Mouse (Mus musculus) midbrain, embryonic 15.5 days (tissue): ENCODE results near the gene Cpb2. TPM values are rescaled to one million over a fixed set of nuclear protein-coding genes. Genes with fewer than 3 reads are reported as not detected.

Experiments used
- ATAC-seq: fragments of 200-750 bp; cut with Nextera tagmentation; replicated peaks from 2 replicates; pipeline ENCODE4 v1.8.0; 2017; ENCODE audit warnings: moderate TSS enrichment
- H3K27ac ChIP-seq: fragments of 300-500 bp; sonication (generic); 2 replicates; pipeline ENCODE4 v1.5.1; 2015; ENCODE audit warnings: mild to moderate bottlenecking, inconsistent platforms
- H3K27me3 ChIP-seq: fragments of 300-500 bp; sonication (generic); replicated peaks from 2 replicates; pipeline ENCODE4 v1.6.1; 2015; ENCODE audit warnings: inconsistent platforms
- H3K36me3 ChIP-seq: fragments of 300-500 bp; sonication (generic); replicated peaks from 2 replicates; pipeline ENCODE4 v1.6.1; 2015; ENCODE audit warnings: inconsistent platforms
- H3K4me1 ChIP-seq: fragments of 300-500 bp; sonication (generic); 2 replicates; pipeline ENCODE4 v1.6.1; 2015; ENCODE audit warnings: inconsistent platforms
- H3K4me2 ChIP-seq: fragments of 300-500 bp; sonication (generic); 2 replicates; pipeline ENCODE4 v1.6.1; 2015; ENCODE audit warnings: inconsistent platforms, mild to moderate bottlenecking, moderate library complexity
- H3K4me3 ChIP-seq: fragments of 300-500 bp; sonication (generic); 2 replicates; pipeline ENCODE4 v1.5.1; 2015; ENCODE audit warnings: mild to moderate bottlenecking, inconsistent platforms
- H3K9ac ChIP-seq: fragments of 300-500 bp; sonication (generic); 2 replicates; pipeline ENCODE4 v1.6.1; 2015; ENCODE audit warnings: mild to moderate bottlenecking, inconsistent platforms
- H3K9me3 ChIP-seq: fragments of 300-500 bp; sonication (generic); 2 replicates; pipeline ENCODE4 v1.6.1; 2016; ENCODE audit warnings: inconsistent platforms
- WGBS: fragments of 180-500 bp; shearing (Covaris S2); methylation state at CpG from one replicate; pipeline ENCODE4 v1.1.7; 2015; ENCODE audit warnings: mixed read lengths; 5-methylcytosine and 5-hydroxymethylcytosine counted together
- microRNA-seq: library from miRNA; unstranded; fragments of <30 nt; microRNA quantifications from one replicate; pipeline ENCODE4, GENCODE M21; 2016
- polyA plus RNA-seq: library from polyadenylated mRNA; unstranded; fragments of >200 nt; fragmentation: Nextera tagmentation; extraction: Ambion mirVana; gene quantifications from 2 replicates; pipeline ENCODE4 v1.2.1, GENCODE M21; 2015

Cpb2 gene
- polyA plus RNA-seq, 1 experiment from 2014 or later: not detected

DNA sequence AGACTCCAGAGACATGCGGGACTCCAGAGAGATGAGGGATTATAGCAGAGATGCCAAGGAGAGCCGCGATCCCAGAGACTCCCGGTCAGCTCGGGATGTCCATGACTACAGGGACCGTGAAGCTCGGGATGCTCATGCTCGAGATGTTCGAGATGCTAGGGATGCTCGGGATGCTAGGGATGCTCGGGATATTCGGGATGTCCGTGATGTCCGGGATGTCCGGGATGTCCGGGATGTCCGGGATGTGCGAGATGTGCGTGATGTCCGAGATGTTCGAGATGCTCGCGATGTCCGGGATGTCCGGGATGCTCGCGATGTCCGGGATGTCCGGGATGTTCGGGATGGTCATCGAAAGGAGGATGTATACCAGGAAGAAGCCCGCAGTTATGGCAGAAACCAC is 81.3 kb downstream of the Cpb2 start:
- H3K4me3 ChIP-seq: no peak overlapping the region
- H3K9me3 ChIP-seq: no peaks in the 10 kb centered on the region
- H3K4me2 ChIP-seq: no peak overlapping the region
- ATAC-seq: no peak
- H3K27ac ChIP-seq: no peak overlapping the region
- no peaks in the 10 kb centered on the region for H3K4me1 ChIP-seq
- H3K36me3 ChIP-seq: peaks cover 12% of the 10 kb centered on the region
- no peak overlapping the region for H3K9ac ChIP-seq
- no peaks in the 10 kb centered on the region for H3K27me3 ChIP-seq
- WGBS: 97% methylated on average over 32 of the region's 32 CpGs

DNA sequence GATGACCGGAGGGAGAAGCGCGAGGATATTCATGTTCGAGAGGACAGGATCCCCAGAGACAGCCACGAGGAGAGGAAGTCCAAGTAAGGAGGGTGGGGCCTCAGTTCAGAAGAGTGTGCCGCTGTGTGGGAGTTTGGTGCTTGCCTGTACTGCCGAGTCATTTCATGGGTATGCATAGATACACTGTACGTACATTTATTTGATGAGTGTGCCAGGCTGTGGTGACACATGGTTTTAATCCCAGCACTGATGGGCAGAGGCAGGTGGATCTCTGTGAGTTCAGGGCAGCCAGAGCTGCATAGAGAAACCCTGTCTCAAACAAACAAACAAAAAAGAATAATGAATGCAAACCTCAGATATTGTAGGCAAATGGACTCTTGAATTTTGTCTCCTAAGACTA is 86.0 kb downstream of the Cpb2 start:
- no peak overlapping the region for H3K4me2 ChIP-seq
- H3K4me3 ChIP-seq: no peak overlapping the region
- no peaks in the 10 kb centered on the region for H3K9me3 ChIP-seq
- H3K4me1 ChIP-seq: no peaks in the 10 kb centered on the region
- WGBS: 91% methylated on average over 8 of the region's 8 CpGs
- no peak for ATAC-seq
- H3K36me3 ChIP-seq: peaks cover 23% of the 10 kb centered on the region
- no peaks in the 10 kb centered on the region for H3K27me3 ChIP-seq
- H3K27ac ChIP-seq: no peak overlapping the region
- no peak overlapping the region for H3K9ac ChIP-seq

DNA sequence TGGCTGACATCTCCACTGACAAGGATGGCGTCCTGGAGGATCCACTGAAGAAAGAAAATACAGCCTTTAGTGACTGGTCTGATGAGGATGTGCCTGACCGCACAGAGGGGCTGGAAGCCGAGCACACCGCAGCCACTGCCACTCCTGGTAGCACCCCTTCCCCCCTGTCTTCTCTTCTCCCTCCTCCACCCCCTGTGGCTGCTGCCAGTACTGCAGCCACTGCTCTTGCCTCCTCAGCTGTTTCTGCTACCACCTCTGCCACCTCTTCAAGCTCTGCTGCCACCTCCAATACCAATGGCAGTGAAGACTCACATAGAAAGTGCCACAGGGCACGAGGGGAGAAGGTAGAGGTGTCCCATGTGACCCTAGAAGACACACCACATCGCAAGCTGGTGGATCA is 88.5 kb downstream of the Cpb2 start:
- Histone ChIP-seq H3K9me3 (no peaks in the 10 kb centered on the region), H3K36me3 (peaks cover 16% of the 10 kb centered on the region; the same call in 1 of the 2 replicates), H3K4me2 (no peak overlapping the region), H3K4me1 (no peaks in the 10 kb centered on the region), H3K27ac (no peak overlapping the region), H3K9ac (no peak overlapping the region), H3K4me3 (no peak overlapping the region), H3K27me3 (no peaks in the 10 kb centered on the region)
- WGBS: 82% methylated on average over 6 of the region's 6 CpGs
- ATAC-seq: no peak

Small RNAs within 50 kb of the gene (microRNA-seq; reads per million reads assigned to microRNA genes)
- gene Gm44482: not detected

Other genes starting within 250 kb of the Cpb2 start
- gene Rubcnl, start 226.3 kb upstream of the Cpb2 start, polyA plus RNA-seq: 0.06 and 0.24 TPM in 2 replicates
- 0.06 TPM in 2 replicates for gene Lrrc63, start 111.4 kb upstream of the Cpb2 start, polyA plus RNA-seq
- 12.0 and 12.9 TPM in 2 replicates for gene Lcp1, start 111.2 kb upstream of the Cpb2 start, polyA plus RNA-seq
- 49.2 and 51.2 TPM in 2 replicates for gene Zc3h13, start 42.1 kb downstream of the Cpb2 start, polyA plus RNA-seq
- gene Siah3, start 213.7 kb downstream of the Cpb2 start, polyA plus RNA-seq: 3.0 and 3.4 TPM in 2 replicates